Mouse (Mus musculus) CH12.LX (cell line): ENCODE measurements around the gene 1110008L16Rik. TPM values are rescaled to one million over a fixed set of nuclear protein-coding genes. Genes with fewer than 3 reads are reported as not detected.

Experiments
- polyA plus RNA-seq: library from polyadenylated mRNA; unstranded; fragments of >175 nt; gene quantifications from 2 replicates; pipeline ENCODE4 v1.2.1, GENCODE M21; 2012; ENCODE audit warnings: low read depth; ENCODE audit not compliant: insufficient read length
- total RNA-seq, 2 experiments: library from RNA; depleted of rRNA; stranded (reverse); fragments of 300-350 nt in 1 of 2; fragments of >200 nt in 1 of 2; gene quantifications; 2 replicates each; pipeline ENCODE4 v1.2.3; 2012 to 2014

The 1110008L16Rik gene
- total and polyA plus RNA-seq, 3 experiments, result 25.7 to 32.6 (median 28.9) TPM

Other genes starting within 250 kb of the 1110008L16Rik start
- 14.8 and 16.8 TPM in 2 replicates for gene 2700097O09Rik, start 219.5 kb upstream of the 1110008L16Rik start, total RNA-seq (2012; rRNA removed)
- 31.0 and 35.9 TPM in 2 replicates for gene 2700097O09Rik, start 219.5 kb upstream of the 1110008L16Rik start, total RNA-seq (2014; rRNA removed)
- gene 2700097O09Rik, start 219.5 kb upstream of the 1110008L16Rik start, polyA plus RNA-seq, result 13.7 and 15.0 TPM in 2 replicates
- gene Srp54a, start 219.3 kb upstream of the 1110008L16Rik start, total RNA-seq (2012; rRNA removed), result 70.7 and 78.6 TPM in 2 replicates
- 101 and 127 TPM in 2 replicates for gene Srp54a, start 219.3 kb upstream of the 1110008L16Rik start, total RNA-seq (2014; rRNA removed)
- 126 and 161 TPM in 2 replicates for gene Srp54a, start 219.3 kb upstream of the 1110008L16Rik start, polyA plus RNA-seq
- gene Fam177a, start 175.1 kb upstream of the 1110008L16Rik start, total RNA-seq (2012; rRNA removed), result 11.1 and 11.8 TPM in 2 replicates
- 12.5 and 13.3 TPM in 2 replicates for gene Fam177a, start 175.1 kb upstream of the 1110008L16Rik start, total RNA-seq (2014; rRNA removed)
- 3.6 TPM in 1 of 2 replicates, not detected in the other for gene Fam177a, start 175.1 kb upstream of the 1110008L16Rik start, polyA plus RNA-seq
- gene Srp54b, start 144.5 kb upstream of the 1110008L16Rik start, total RNA-seq (2012; rRNA removed), result 113 and 118 TPM in 2 replicates
- gene Srp54b, start 144.5 kb upstream of the 1110008L16Rik start, total RNA-seq (2014; rRNA removed), result 49.4 and 62.8 TPM in 2 replicates
- 59.1 and 78.6 TPM in 2 replicates for gene Srp54b, start 144.5 kb upstream of the 1110008L16Rik start, polyA plus RNA-seq
- gene 1700047I17Rik2, start 100.0 kb upstream of the 1110008L16Rik start, total RNA-seq (2012; rRNA removed), result not detected in 2 replicates
- not detected in 2 replicates for gene 1700047I17Rik2, start 100.0 kb upstream of the 1110008L16Rik start, total RNA-seq (2014; rRNA removed)
- gene 1700047I17Rik2, start 100.0 kb upstream of the 1110008L16Rik start, polyA plus RNA-seq, result 15.1 and 17.6 TPM in 2 replicates
- gene Srp54c, start 69.4 kb upstream of the 1110008L16Rik start, total RNA-seq (2012; rRNA removed), result 47.7 and 53.5 TPM in 2 replicates
- gene Srp54c, start 69.4 kb upstream of the 1110008L16Rik start, total RNA-seq (2014; rRNA removed), result 104 and 107 TPM in 2 replicates
- gene Srp54c, start 69.4 kb upstream of the 1110008L16Rik start, polyA plus RNA-seq, result 90.0 and 93.2 TPM in 2 replicates
- gene Ppp2r3c, start 3.4 kb downstream of the 1110008L16Rik start, total RNA-seq (2012; rRNA removed), result 13.7 and 17.0 TPM in 2 replicates
- 31.1 and 34.5 TPM in 2 replicates for gene Ppp2r3c, start 3.4 kb downstream of the 1110008L16Rik start, total RNA-seq (2014; rRNA removed)
- gene Ppp2r3c, start 3.4 kb downstream of the 1110008L16Rik start, polyA plus RNA-seq, result 29.9 and 36.8 TPM in 2 replicates
- gene Psma6, start 84.6 kb downstream of the 1110008L16Rik start, total RNA-seq (2012; rRNA removed), result 271 and 319 TPM in 2 replicates
- gene Psma6, start 84.6 kb downstream of the 1110008L16Rik start, total RNA-seq (2014; rRNA removed), result 585 and 610 TPM in 2 replicates
- gene Psma6, start 84.6 kb downstream of the 1110008L16Rik start, polyA plus RNA-seq, result 307 and 352 TPM in 2 replicates
- 465 and 702 TPM in 2 replicates for gene Nfkbia, start 193.1 kb downstream of the 1110008L16Rik start, total RNA-seq (2012; rRNA removed)
- 138 and 178 TPM in 2 replicates for gene Nfkbia, start 193.1 kb downstream of the 1110008L16Rik start, total RNA-seq (2014; rRNA removed)
- gene Nfkbia, start 193.1 kb downstream of the 1110008L16Rik start, polyA plus RNA-seq, result 115 and 143 TPM in 2 replicates